Mouse (Mus musculus) forebrain, embryonic 13.5 days (tissue): ENCODE results near the gene Prr14. TPM values are rescaled to one million over a fixed set of nuclear protein-coding genes. Genes with fewer than 3 reads are reported as not detected.
"Not testable (repeated sequence)": the region's sequence is repeated elsewhere in the genome, so short reads cannot be mapped to it uniquely, and the experiment has no call there.

Experiments used
- ATAC-seq: fragments of 200-750 bp; cut with Nextera tagmentation; 2 replicates; pipeline ENCODE4 v1.8.0; 2017
- H3K27ac ChIP-seq: fragments of 300-500 bp; sonication (generic); 2 replicates; pipeline ENCODE4 v1.5.1; 2015; ENCODE audit warnings: inconsistent platforms, mild to moderate bottlenecking, moderate library complexity
- H3K27me3 ChIP-seq: fragments of 300-500 bp; sonication (generic); 2 replicates; pipeline ENCODE4 v1.6.1; 2015; ENCODE audit warnings: mild to moderate bottlenecking, inconsistent platforms
- H3K36me3 ChIP-seq: fragments of 300-500 bp; sonication (generic); 2 replicates; pipeline ENCODE4 v1.6.1; 2015; ENCODE audit warnings: mild to moderate bottlenecking, inconsistent platforms; ENCODE audit not compliant: poor library complexity, severe bottlenecking
- H3K4me1 ChIP-seq: fragments of 300-500 bp; sonication (generic); 2 replicates; pipeline ENCODE4 v1.6.1; 2015; ENCODE audit warnings: inconsistent platforms
- H3K4me2 ChIP-seq: fragments of 300-500 bp; sonication (generic); 2 replicates; pipeline ENCODE4 v1.6.1; 2015; ENCODE audit warnings: inconsistent platforms, mild to moderate bottlenecking, moderate library complexity
- H3K4me3 ChIP-seq: fragments of 300-500 bp; sonication (generic); 2 replicates; pipeline ENCODE4 v1.5.1; 2015; ENCODE audit warnings: mild to moderate bottlenecking, inconsistent platforms
- H3K9ac ChIP-seq: fragments of 300-500 bp; sonication (generic); 2 replicates; pipeline ENCODE4 v1.6.1; 2015; ENCODE audit warnings: mild to moderate bottlenecking, inconsistent platforms
- H3K9me3 ChIP-seq: fragments of 300-500 bp; sonication (generic); replicated peaks from 2 replicates; pipeline ENCODE4 v1.6.1; 2016; ENCODE audit warnings: inconsistent platforms
- WGBS: fragments of 180-500 bp; shearing (Covaris S2); methylation state at CpG from one replicate; pipeline ENCODE4 v1.1.7; 2015; 5-methylcytosine and 5-hydroxymethylcytosine counted together
- polyA plus RNA-seq: library from polyadenylated mRNA; unstranded; fragments of >200 nt; fragmentation: Nextera tagmentation; extraction: Ambion mirVana; gene quantifications from 2 replicates; pipeline ENCODE4 v1.2.1, GENCODE M21; 2015

Prr14 gene
- polyA plus RNA-seq, 1 experiment from 2014 or later: 51.0 TPM

- Histone ChIP-seq H3K27ac (no peak overlapping the region), H3K4me2 (no peak overlapping the region), H3K9me3 (no peaks in the 10 kb centered on the region), H3K9ac (no peak overlapping the region), H3K4me3 (no peak overlapping the region), H3K36me3 (peaks cover 56% of the 10 kb centered on the region), H3K27me3 (no peaks in the 10 kb centered on the region), H3K4me1 (no peaks in the 10 kb centered on the region)
- ATAC-seq: no peak
- 91% methylated on average over 3 of the region's 3 CpGs for WGBS
Measured at GRCm38 (mm10) chr7:127491846-127492245, 32.4 kb downstream of the Prr14 start.

- no peak overlapping the region for H3K4me3 ChIP-seq
- ATAC-seq: no peak
- H3K4me1 ChIP-seq: no peaks in the 10 kb centered on the region
- no peak overlapping the region for H3K4me2 ChIP-seq
- no peak overlapping the region for H3K9ac ChIP-seq
- no peak overlapping the region for H3K27ac ChIP-seq
- no peaks in the 10 kb centered on the region for H3K9me3 ChIP-seq
- no peaks in the 10 kb centered on the region for H3K27me3 ChIP-seq
- H3K36me3 ChIP-seq: peaks cover 31% of the 10 kb centered on the region
Measured at GRCm38 (mm10) chr7:127494648-127495047, 35.2 kb downstream of the Prr14 start.

GRCm38 (mm10) chr7:127497382-127497781, 38.0 kb downstream of the Prr14 start:
- Histone ChIP-seq H3K27me3 (no peaks in the 10 kb centered on the region), H3K27ac (no peak overlapping the region), H3K9ac (no peak overlapping the region), H3K4me2 (no peak overlapping the region), H3K9me3 (no peaks in the 10 kb centered on the region), H3K4me3 (no peak overlapping the region), H3K4me1 (no peaks in the 10 kb centered on the region), H3K36me3 (peaks cover 4% of the 10 kb centered on the region)
- no peak for ATAC-seq
- 88% methylated on average over 2 of the region's 2 CpGs for WGBS

GRCm38 (mm10) chr7:127498407-127498806, 39.0 kb downstream of the Prr14 start:
- no peak overlapping the region for H3K9ac ChIP-seq
- no peak for ATAC-seq
- H3K4me1 ChIP-seq: no peaks in the 10 kb centered on the region
- no peak overlapping the region for H3K4me3 ChIP-seq
- H3K9me3 ChIP-seq: no peaks in the 10 kb centered on the region
- H3K4me2 ChIP-seq: no peak overlapping the region
- WGBS: 53% methylated on average over 3 of the region's 3 CpGs
- H3K27me3 ChIP-seq: no peaks in the 10 kb centered on the region
- H3K27ac ChIP-seq: no peak overlapping the region
- H3K36me3 ChIP-seq: no peaks in the 10 kb centered on the region

- 95% methylated on average over 3 of the region's 3 CpGs for WGBS
- H3K27me3 ChIP-seq: no peaks in the 10 kb centered on the region
- no peaks in the 10 kb centered on the region for H3K36me3 ChIP-seq
- H3K27ac ChIP-seq: no peak overlapping the region
- no peak overlapping the region for H3K4me2 ChIP-seq
- H3K9ac ChIP-seq: no peak overlapping the region
- no peak overlapping the region for H3K4me3 ChIP-seq
- peaks cover 10% of the 10 kb centered on the region for H3K4me1 ChIP-seq
- no peak for ATAC-seq
- no peaks in the 10 kb centered on the region for H3K9me3 ChIP-seq
Measured at GRCm38 (mm10) chr7:127508291-127508690, 48.9 kb downstream of the Prr14 start.

- H3K4me1 ChIP-seq: peaks cover 19% of the 10 kb centered on the region
- H3K9ac ChIP-seq, H3K27ac ChIP-seq, ATAC-seq, H3K27me3 ChIP-seq, H3K36me3 ChIP-seq, H3K9me3 ChIP-seq, H3K4me3 ChIP-seq, H3K4me2 ChIP-seq: not testable (repeated sequence)
- WGBS: 84% methylated on average over 4 of the region's 4 CpGs
Measured at GRCm38 (mm10) chr7:127509830-127510229, 50.4 kb downstream of the Prr14 start.

GRCm38 (mm10) chr7:127511241-127511640, 51.8 kb downstream of the Prr14 start:
- Histone ChIP-seq H3K9ac (peak overlapping the region; percentile 89), H3K4me3 (peak overlapping the region; percentile 79), H3K4me2 (peak overlapping the region; percentile 65), H3K9me3 (no peaks in the 10 kb centered on the region), H3K36me3 (peaks cover 17% of the 10 kb centered on the region), H3K27ac (peak overlapping the region; percentile 98), H3K4me1 (peaks cover 19% of the 10 kb centered on the region), H3K27me3 (no peaks in the 10 kb centered on the region)
- 32% methylated on average over 8 of the region's 8 CpGs for WGBS
- ATAC-seq: no peak

GRCm38 (mm10) chr7:127511808-127512230, 52.4 kb downstream of the Prr14 start, which contains the start of gene Srcap:
Gene Srcap, plus strand, starts transcription at chr7:127511983.
- H3K4me1 ChIP-seq: peaks cover 19% of the 10 kb centered on the region
- H3K9me3 ChIP-seq: no peaks in the 10 kb centered on the region
- under 1% methylated on average over 32 of the region's 37 CpGs for WGBS
- H3K27ac ChIP-seq: peak within 1 kb of the TSS; percentile 98
- no peaks in the 10 kb centered on the region for H3K27me3 ChIP-seq
- H3K36me3 ChIP-seq: peaks cover 23% of the 10 kb centered on the region
- ATAC-seq: peak; percentile 99
- H3K9ac ChIP-seq: peak within 1 kb of the TSS; percentile 89
- peak within 1 kb of the TSS; percentile 65 for H3K4me2 ChIP-seq
- peak within 1 kb of the TSS; percentile 79 for H3K4me3 ChIP-seq

GRCm38 (mm10) chr7:127512231-127513015, 53.0 kb downstream of the Prr14 start:
- H3K27ac ChIP-seq: peak overlapping the region; percentile 98
- no peaks in the 10 kb centered on the region for H3K9me3 ChIP-seq
- ATAC-seq: peak; percentile 79
- WGBS: under 1% methylated on average over 78 of the region's 93 CpGs
- H3K4me3 ChIP-seq: peak overlapping the region; percentile 79
- peak overlapping the region; percentile 65 for H3K4me2 ChIP-seq
- H3K9ac ChIP-seq: peak overlapping the region; percentile 89
- H3K27me3 ChIP-seq: no peaks in the 10 kb centered on the region
- peaks cover 19% of the 10 kb centered on the region for H3K4me1 ChIP-seq
- peaks cover 29% of the 10 kb centered on the region for H3K36me3 ChIP-seq

GRCm38 (mm10) chr7:127513016-127513390, 53.6 kb downstream of the Prr14 start:
- Histone ChIP-seq H3K27ac (peak overlapping the region; percentile 98; the same call in 1 of the 2 replicates), H3K4me2 (peak overlapping the region; percentile 65), H3K4me1 (peaks cover 19% of the 10 kb centered on the region), H3K9me3 (no peaks in the 10 kb centered on the region), H3K9ac (peak overlapping the region; percentile 89), H3K27me3 (no peaks in the 10 kb centered on the region), H3K36me3 (peaks cover 35% of the 10 kb centered on the region), H3K4me3 (peak overlapping the region; percentile 79)
- WGBS: 46% methylated on average over 8 of the region's 8 CpGs
- no peak for ATAC-seq

- 0 out of 2 replicates have a peak overlapping the region, but pooled peaks have one; percentile 34 for H3K9ac ChIP-seq
- H3K4me1 ChIP-seq: peaks cover 19% of the 10 kb centered on the region
- H3K4me3 ChIP-seq: peak overlapping the region; percentile 79
- peaks cover 42% of the 10 kb centered on the region for H3K36me3 ChIP-seq
- H3K27ac ChIP-seq: no peak overlapping the region
- no peaks in the 10 kb centered on the region for H3K9me3 ChIP-seq
- 88% methylated on average over 3 of the region's 3 CpGs for WGBS
- peak overlapping the region; percentile 65 for H3K4me2 ChIP-seq
- no peak for ATAC-seq
- no peaks in the 10 kb centered on the region for H3K27me3 ChIP-seq
Measured at GRCm38 (mm10) chr7:127513781-127514180, 54.4 kb downstream of the Prr14 start.

GRCm38 (mm10) chr7:127515846-127516245, 56.4 kb downstream of the Prr14 start:
- Histone ChIP-seq H3K4me1 (peaks cover 19% of the 10 kb centered on the region), H3K27ac (no peak overlapping the region), H3K9me3 (no peaks in the 10 kb centered on the region), H3K27me3 (no peaks in the 10 kb centered on the region), H3K9ac (no peak overlapping the region), H3K4me3 (no peak overlapping the region), H3K36me3 (peaks cover 60% of the 10 kb centered on the region), H3K4me2 (no peak overlapping the region)
- WGBS: 94% methylated on average over 7 of the region's 7 CpGs
- no peak for ATAC-seq
